Mouse (Mus musculus): ENCODE results near the gene Usp47.

DNA sequence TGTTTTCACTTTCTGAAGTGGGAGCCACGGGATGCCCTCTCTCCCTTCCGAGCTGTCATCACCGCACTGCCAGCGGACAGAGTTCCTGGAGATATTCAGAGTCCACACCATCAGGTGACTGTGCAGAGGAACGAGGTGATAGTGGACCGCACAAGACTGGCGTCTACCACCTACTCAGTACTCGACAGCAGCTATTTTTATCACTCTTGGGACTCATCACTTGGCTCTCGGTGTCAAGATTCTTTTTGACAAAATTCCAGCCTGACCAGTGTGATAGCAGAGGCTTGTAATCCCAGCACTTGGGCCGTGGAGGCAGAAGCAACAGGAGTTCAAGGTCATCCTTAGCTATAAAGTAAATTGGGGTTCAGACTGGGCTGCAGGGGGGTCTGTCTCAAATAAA lies 125.8 kb downstream of the Usp47 start:
- TF ChIP-seq CTCF (conservative IDR thresholded peaks at IDR 0.05; ENCODE audit: low read length) (no peak), NANOG (IDR thresholded peaks at IDR 0.05; ENCODE audit: borderline replicate concordance, low read length) (no peak), POU5F1 (IDR thresholded peaks at IDR 0.05; ENCODE audit: borderline replicate concordance, low read length) (no peak)
